Mouse (Mus musculus) forebrain, embryonic 12.5 days (tissue): ENCODE measurements at regions not wholly inside any gene's neighbourhood (a gene's known extent, or its start where the extent isn't known, plus 50 kb on each side); places are given as distances from the start of the nearest gene placed in this dataset.
"Not testable (repeated sequence)": the region's sequence is repeated elsewhere in the genome, so short reads cannot be mapped to it uniquely, and the experiment has no call there.

Experiments used
- ATAC-seq: fragments of 200-750 bp; cut with Nextera tagmentation; 2 replicates; pipeline ENCODE4 v1.8.0; 2017; ENCODE audit warnings: moderate TSS enrichment; ENCODE audit not compliant: low FRiP score
- H3K27ac ChIP-seq: fragments of 300-500 bp; sonication (generic); 2 replicates; pipeline ENCODE4 v1.5.1; 2016; ENCODE audit warnings: mild to moderate bottlenecking
- H3K27me3 ChIP-seq: fragments of 300-500 bp; sonication (generic); 2 replicates; pipeline ENCODE4 v1.6.1; 2016; ENCODE audit warnings: mild to moderate bottlenecking
- H3K36me3 ChIP-seq: fragments of 300-500 bp; sonication (generic); replicated peaks from 2 replicates; pipeline ENCODE4 v1.6.1; 2016; ENCODE audit warnings: mild to moderate bottlenecking
- H3K4me1 ChIP-seq: fragments of 300-500 bp; sonication (generic); 2 replicates; pipeline ENCODE4 v1.6.1; 2016
- H3K4me2 ChIP-seq: fragments of 300-500 bp; sonication (generic); 2 replicates; pipeline ENCODE4 v1.6.1; 2016; ENCODE audit warnings: mild to moderate bottlenecking, moderate library complexity
- H3K4me3 ChIP-seq: fragments of 300-500 bp; sonication (generic); replicated peaks from 2 replicates; pipeline ENCODE4 v1.5.1; 2016; ENCODE audit warnings: mild to moderate bottlenecking
- H3K9ac ChIP-seq: fragments of 300-500 bp; sonication (generic); 2 replicates; pipeline ENCODE4 v1.6.1; 2016; ENCODE audit warnings: mild to moderate bottlenecking
- H3K9me3 ChIP-seq: fragments of 300-500 bp; sonication (generic); 2 replicates; pipeline ENCODE4 v1.6.1; 2016
- WGBS: fragments of 180-500 bp; shearing (Covaris S2); methylation state at CpG from one replicate; pipeline ENCODE4 v1.1.7; 2016; 5-methylcytosine and 5-hydroxymethylcytosine counted together

DNA sequence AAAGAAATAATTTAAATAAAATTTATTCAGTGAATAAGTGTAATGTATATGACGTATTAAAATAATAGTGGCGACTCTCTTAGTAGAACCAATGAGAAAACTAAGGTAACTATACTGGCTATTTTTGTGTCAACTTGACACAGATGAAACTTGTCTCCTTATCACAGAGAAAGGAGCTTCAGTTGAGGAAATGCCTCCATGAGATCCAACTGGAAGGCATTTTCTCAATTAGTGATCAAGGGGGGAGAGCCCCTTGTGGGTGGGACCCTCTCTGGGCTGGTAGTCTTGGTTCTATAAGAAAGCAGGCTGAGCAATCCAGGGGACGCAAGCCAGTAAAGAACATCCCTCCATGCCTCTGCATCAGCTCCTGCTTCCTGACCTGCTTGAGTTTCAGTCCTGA lies 73.1 kb upstream of the Rnpc3 start:
- not testable (repeated sequence) for H3K27ac ChIP-seq, H3K4me3 ChIP-seq, H3K4me1 ChIP-seq, H3K4me2 ChIP-seq, H3K27me3 ChIP-seq, H3K36me3 ChIP-seq, H3K9ac ChIP-seq, ATAC-seq, H3K9me3 ChIP-seq
- WGBS = 96% methylated on average over 3 of the region's 3 CpGs

DNA sequence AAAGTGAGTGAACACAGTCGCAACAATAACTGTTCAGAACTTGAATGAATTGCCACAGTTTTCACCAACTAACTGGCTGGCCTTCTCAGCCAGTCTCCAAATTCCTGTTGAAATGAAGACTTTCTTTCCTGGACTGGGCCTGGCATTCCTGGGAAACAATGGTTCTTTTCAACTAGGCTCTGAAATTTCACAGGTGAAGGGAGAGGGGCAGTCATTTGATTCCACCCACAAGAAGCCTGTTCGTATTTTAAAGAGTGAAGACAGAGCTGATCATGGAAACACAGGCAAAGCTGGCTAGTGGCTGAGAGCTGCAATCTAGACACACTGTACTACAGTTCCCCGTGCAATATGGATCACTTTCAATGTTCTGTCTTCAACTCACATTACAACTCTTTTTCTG lies 69.1 kb upstream of the Rnpc3 start:
- Histone ChIP-seq H3K27me3 (no peaks in the 10 kb centered on the region), H3K4me3 (no peak overlapping the region), H3K4me1 (no peaks in the 10 kb centered on the region), H3K27ac (no peak overlapping the region), H3K9ac (no peak overlapping the region), H3K9me3 (no peaks in the 10 kb centered on the region), H3K4me2 (no peak overlapping the region), H3K36me3 (no peaks in the 10 kb centered on the region)
- ATAC-seq = no peak
- WGBS = 57% methylated on average over 3 of the region's 3 CpGs

- whole genome bisulfite sequencing = 38% methylated on average over 2 of the region's 2 CpGs
- Histone ChIP-seq H3K27ac (no peak overlapping the region), H3K4me2 (no peak overlapping the region), H3K36me3 (no peaks in the 10 kb centered on the region), H3K4me3 (no peak overlapping the region), H3K9ac (no peak overlapping the region), H3K4me1 (no peaks in the 10 kb centered on the region), H3K27me3 (no peaks in the 10 kb centered on the region), H3K9me3 (no peaks in the 10 kb centered on the region)
- peak; percentile 9; the same call in 1 of the 2 replicates for ATAC-seq
These were observed 67.5 kb upstream of the Rnpc3 start for GRCm38 (mm10) chr3:113697471-113697870.

DNA sequence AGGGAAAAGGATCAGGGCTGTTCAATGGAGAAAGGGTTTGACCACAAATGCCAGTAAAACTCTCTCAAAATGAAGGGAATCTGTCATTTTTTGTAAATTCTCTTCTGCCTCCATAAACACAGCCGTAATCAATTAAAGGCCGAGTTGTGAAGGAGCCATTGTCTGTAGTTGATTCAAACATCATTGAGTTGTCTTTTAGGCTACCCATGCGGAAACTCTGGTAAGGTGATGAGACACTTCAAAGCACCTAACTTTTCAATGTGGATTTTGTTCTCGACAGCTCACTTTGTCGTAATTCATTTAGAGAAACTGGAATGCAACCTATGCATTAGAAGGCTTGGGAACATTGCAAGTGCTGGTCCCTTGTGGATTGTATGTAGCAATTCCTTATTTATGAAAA lies 66.6 kb upstream of the Rnpc3 start:
- H3K27me3 ChIP-seq = no peaks in the 10 kb centered on the region
- 16% methylated on average over 5 of the region's 5 CpGs for WGBS
- H3K9ac ChIP-seq = no peak overlapping the region
- H3K4me2 ChIP-seq = no peak overlapping the region
- no peaks in the 10 kb centered on the region for H3K9me3 ChIP-seq
- H3K27ac ChIP-seq = no peak overlapping the region
- no peak overlapping the region for H3K4me3 ChIP-seq
- ATAC-seq = peak; percentile 79; the same call in 1 of the 2 replicates
- H3K4me1 ChIP-seq = no peaks in the 10 kb centered on the region
- H3K36me3 ChIP-seq = no peaks in the 10 kb centered on the region
